Mouse (Mus musculus): ENCODE measurements around the gene Ptrh2.

- TF ChIP-seq POLR2A (IDR thresholded peaks at IDR 0.05; ENCODE audit: extremely low read depth, insufficient read depth, low read length) (no peak), CTCF (IDR thresholded peaks at IDR 0.05; ENCODE audit: low read depth, low read length) (no peak)
These were observed 34.6 kb downstream of the Ptrh2 start for GRCm38 (mm10) chr11:86718369-86718768.

All from liver, adult 2 months (tissue).